Mouse (Mus musculus) thymus, postnatal 14 days (tissue): ENCODE results near the gene Btbd35f21.
"Not testable (repeated sequence)": the region's sequence is repeated elsewhere in the genome, so short reads cannot be mapped to it uniquely, and the experiment has no call there.

ENCODE experiments used
- DNase-seq: peaks from one replicate; pipeline ENCODE4 v3.0.0; 2021

The Btbd35f21 gene

DNA sequence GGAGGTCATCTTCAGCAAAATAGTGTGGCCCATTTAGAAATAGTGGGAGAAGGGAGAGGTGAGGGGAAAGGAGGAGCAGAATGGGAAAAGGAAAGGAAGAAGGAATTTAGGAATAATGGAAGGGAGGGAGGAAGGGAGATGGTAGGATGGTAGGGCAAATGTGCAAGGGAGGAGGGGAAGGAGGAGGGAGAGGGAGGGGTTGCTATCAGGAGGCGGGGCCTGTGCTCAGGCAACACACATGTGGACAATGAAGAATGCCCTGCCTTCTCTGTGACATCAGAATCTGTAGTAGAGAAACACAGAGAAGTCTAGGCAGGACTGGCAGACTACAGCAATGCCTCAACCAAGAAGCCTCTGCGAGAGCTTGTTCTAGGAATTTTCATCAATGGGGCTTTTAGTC lies at the start of gene Btbd35f21:
Gene Btbd35f21, plus strand, starts transcription at position 301 of the 400 bp plus-strand sequence.
- DNase-seq: not testable (repeated sequence)
